Mouse (Mus musculus): ENCODE results near the gene Trpt1. TPM values are rescaled to one million over a fixed set of nuclear protein-coding genes. Genes with fewer than 3 reads are reported as not detected.

Gene Trpt1
- polyA plus RNA-seq, 1 experiment from 2014 or later = 12.1 TPM

GRCm38 (mm10) chr19:7006892-7007593, 11.1 kb downstream of the Trpt1 start:
- ATAC-seq (replicated peaks; ENCODE audit: low FRiP score) = no peak
- H3K36me3 ChIP-seq = no peaks in the 10 kb centered on the region
- H3K9ac ChIP-seq = no peak overlapping the region
- H3K4me3 ChIP-seq (replicated peaks) = no peak overlapping the region
- H3K27ac ChIP-seq = no peak overlapping the region
- H3K9me3 ChIP-seq (replicated peaks) = no peaks in the 10 kb centered on the region
- H3K4me1 ChIP-seq = no peaks in the 10 kb centered on the region
- 78% methylated on average over 9 of the region's 9 CpGs for WGBS
- H3K4me2 ChIP-seq = no peak overlapping the region
- H3K27me3 ChIP-seq = no peaks in the 10 kb centered on the region

- Histone ChIP-seq H3K36me3 (peaks cover 3% of the 10 kb centered on the region; the same call in 1 of the 2 replicates), H3K9ac (no peak overlapping the region), H3K4me1 (no peaks in the 10 kb centered on the region), H3K4me2 (no peak overlapping the region), H3K27me3 (no peaks in the 10 kb centered on the region), H3K4me3 (replicated peaks) (no peak overlapping the region), H3K9me3 (replicated peaks) (no peaks in the 10 kb centered on the region), H3K27ac (no peak overlapping the region)
- ATAC-seq (replicated peaks; ENCODE audit: low FRiP score) = no peak
- WGBS = 72% methylated on average over 4 of the region's 4 CpGs
Measured at GRCm38 (mm10) chr19:7012426-7012825, 16.5 kb downstream of the Trpt1 start.

- no peak overlapping the region for H3K4me2 ChIP-seq
- no peak for ATAC-seq (replicated peaks; ENCODE audit: low FRiP score)
Measured at GRCm38 (mm10) chr19:7013984-7014383, 18.1 kb downstream of the Trpt1 start.

GRCm38 (mm10) chr19:7014481-7015135, 18.7 kb downstream of the Trpt1 start:
- H3K4me2 ChIP-seq = no peak overlapping the region
- no peaks in the 10 kb centered on the region for H3K9me3 ChIP-seq (replicated peaks)
- H3K36me3 ChIP-seq = peaks cover 22% of the 10 kb centered on the region
- no peak for ATAC-seq (replicated peaks; ENCODE audit: low FRiP score)
- 91% methylated on average over 20 of the region's 20 CpGs for WGBS
- H3K27ac ChIP-seq = no peak overlapping the region
- no peak overlapping the region for H3K9ac ChIP-seq
- no peaks in the 10 kb centered on the region for H3K27me3 ChIP-seq
- no peak overlapping the region for H3K4me3 ChIP-seq (replicated peaks)
- H3K4me1 ChIP-seq = no peaks in the 10 kb centered on the region

More at GRCm38 (mm10) chr19:7013984-7014383, 18.1 kb downstream of the Trpt1 start:
- 87% methylated on average over 9 of the region's 9 CpGs for WGBS
- H3K9me3 ChIP-seq (replicated peaks) = no peaks in the 10 kb centered on the region
- no peaks in the 10 kb centered on the region for H3K4me1 ChIP-seq
- no peak overlapping the region for H3K27ac ChIP-seq
- H3K4me3 ChIP-seq (replicated peaks) = no peak overlapping the region
- peaks cover 16% of the 10 kb centered on the region for H3K36me3 ChIP-seq
- H3K9ac ChIP-seq = no peak overlapping the region
- no peaks in the 10 kb centered on the region for H3K27me3 ChIP-seq

GRCm38 (mm10) chr19:7017541-7018457, 21.9 kb downstream of the Trpt1 start:
- Histone ChIP-seq H3K36me3 (peaks cover 54% of the 10 kb centered on the region), H3K27ac (peak overlapping the region; percentile 1; the same call in 1 of the 2 replicates), H3K9ac (no peak overlapping the region), H3K4me2 (no peak overlapping the region), H3K9me3 (replicated peaks) (no peaks in the 10 kb centered on the region), H3K4me3 (replicated peaks) (no peak overlapping the region), H3K4me1 (no peaks in the 10 kb centered on the region), H3K27me3 (no peaks in the 10 kb centered on the region)
- ATAC-seq (replicated peaks; ENCODE audit: low FRiP score) = 0 out of 2 replicates have a peak, but pooled peaks have one; percentile 31
- 70% methylated on average over 12 of the region's 12 CpGs for WGBS

GRCm38 (mm10) chr19:7018546-7018945, 22.6 kb downstream of the Trpt1 start:
- Histone ChIP-seq H3K9me3 (replicated peaks) (no peaks in the 10 kb centered on the region), H3K4me2 (no peak overlapping the region), H3K27ac (peak overlapping the region; percentile 1; the same call in 1 of the 2 replicates), H3K4me1 (no peaks in the 10 kb centered on the region), H3K4me3 (replicated peaks) (no peak overlapping the region), H3K36me3 (peaks cover 62% of the 10 kb centered on the region), H3K27me3 (no peaks in the 10 kb centered on the region), H3K9ac (no peak overlapping the region)
- ATAC-seq (replicated peaks; ENCODE audit: low FRiP score) = no peak
- WGBS = 80% methylated on average over 11 of the region's 11 CpGs

- no peak within 1 kb of the TSS for H3K4me3 ChIP-seq (replicated peaks)
- peaks cover 68% of the 10 kb centered on the region for H3K36me3 ChIP-seq
- H3K27me3 ChIP-seq = no peaks in the 10 kb centered on the region
- H3K27ac ChIP-seq = peak within 1 kb of the TSS; percentile 13; the same call in 1 of the 2 replicates
- H3K4me1 ChIP-seq = no peaks in the 10 kb centered on the region
- no peak within 1 kb of the TSS for H3K9ac ChIP-seq
- 78% methylated on average over 5 of the region's 5 CpGs for WGBS
- H3K4me2 ChIP-seq = no peak within 1 kb of the TSS
- H3K9me3 ChIP-seq (replicated peaks) = no peaks in the 10 kb centered on the region
- ATAC-seq (replicated peaks; ENCODE audit: low FRiP score) = no peak
Measured at GRCm38 (mm10) chr19:7019191-7019590, 23.3 kb downstream of the Trpt1 start, which contains the start of gene Fermt3. Gene Fermt3 (minus strand): TSS chr19:7019469.

GRCm38 (mm10) chr19:7020224-7020641, 24.3 kb downstream of the Trpt1 start:
- no peak overlapping the region for H3K4me3 ChIP-seq (replicated peaks)
- no peaks in the 10 kb centered on the region for H3K27me3 ChIP-seq
- no peaks in the 10 kb centered on the region for H3K9me3 ChIP-seq (replicated peaks)
- ATAC-seq (replicated peaks; ENCODE audit: low FRiP score) = peak; percentile 60; the same call in 1 of the 2 replicates
- no peaks in the 10 kb centered on the region for H3K4me1 ChIP-seq
- H3K4me2 ChIP-seq = no peak overlapping the region
- H3K36me3 ChIP-seq = peaks cover 79% of the 10 kb centered on the region
- no peak overlapping the region for H3K9ac ChIP-seq
- no peak overlapping the region for H3K27ac ChIP-seq
- 49% methylated on average over 3 of the region's 3 CpGs for WGBS

- Histone ChIP-seq H3K4me2 (no peak overlapping the region), H3K36me3 (peaks cover 99% of the 10 kb centered on the region), H3K4me1 (no peaks in the 10 kb centered on the region), H3K9ac (no peak overlapping the region), H3K9me3 (replicated peaks) (no peaks in the 10 kb centered on the region), H3K27ac (no peak overlapping the region), H3K4me3 (replicated peaks) (no peak overlapping the region), H3K27me3 (no peaks in the 10 kb centered on the region)
- ATAC-seq (replicated peaks; ENCODE audit: low FRiP score) = no peak
- 94% methylated on average over 5 of the region's 5 CpGs for WGBS
Measured at GRCm38 (mm10) chr19:7029531-7029930, 33.6 kb downstream of the Trpt1 start.

- Histone ChIP-seq H3K4me2 (no peak overlapping the region), H3K27ac (no peak overlapping the region), H3K4me3 (replicated peaks) (no peak overlapping the region), H3K27me3 (no peaks in the 10 kb centered on the region), H3K9ac (no peak overlapping the region), H3K4me1 (peaks cover 19% of the 10 kb centered on the region), H3K36me3 (peaks cover 76% of the 10 kb centered on the region), H3K9me3 (replicated peaks) (no peaks in the 10 kb centered on the region)
- 90% methylated on average over 5 of the region's 5 CpGs for WGBS
- ATAC-seq (replicated peaks; ENCODE audit: low FRiP score) = no peak
Measured at GRCm38 (mm10) chr19:7034006-7034405, 38.1 kb downstream of the Trpt1 start.

- Histone ChIP-seq H3K4me2 (peak overlapping the region; percentile 74), H3K9me3 (replicated peaks) (no peaks in the 10 kb centered on the region), H3K27ac (peak overlapping the region; percentile 92), H3K36me3 (peaks cover 25% of the 10 kb centered on the region), H3K9ac (peak overlapping the region; percentile 93), H3K27me3 (no peaks in the 10 kb centered on the region), H3K4me3 (replicated peaks) (peak overlapping the region; percentile 90), H3K4me1 (peaks cover 27% of the 10 kb centered on the region)
- WGBS = 1% methylated on average over 35 of the region's 35 CpGs
- peak; percentile 19 for ATAC-seq (replicated peaks; ENCODE audit: low FRiP score)
Measured at GRCm38 (mm10) chr19:7039088-7039720, 43.3 kb downstream of the Trpt1 start.
